Mouse (Mus musculus) heart, embryonic 16.5 days (tissue): ENCODE measurements around the gene Bid. TPM values are rescaled to one million over a fixed set of nuclear protein-coding genes. Genes with fewer than 3 reads are reported as not detected.

Experiments used
- ATAC-seq: fragments of 200-750 bp; cut with Nextera tagmentation; replicated peaks from 2 replicates; pipeline ENCODE4 v1.8.0; 2017; ENCODE audit warnings: moderate number of reproducible peaks; ENCODE audit not compliant: insufficient read depth, low FRiP score; ENCODE audit errors: extremely low read depth
- H3K27ac ChIP-seq: fragments of 300-500 bp; sonication (generic); 2 replicates; pipeline ENCODE4 v1.5.1; 2014; ENCODE audit warnings: mild to moderate bottlenecking, low read length, control low read depth, moderate library complexity
- H3K27me3 ChIP-seq: fragments of 300-500 bp; sonication (generic); 2 replicates; pipeline ENCODE4 v1.6.1; 2014; ENCODE audit warnings: low read length, mixed read lengths; ENCODE audit not compliant: control insufficient read depth, insufficient read depth
- H3K36me3 ChIP-seq: fragments of 300-500 bp; sonication (generic); 2 replicates; pipeline ENCODE4 v1.6.1; 2014; ENCODE audit not compliant: control insufficient read depth, insufficient read depth
- H3K4me1 ChIP-seq: fragments of 300-500 bp; sonication (generic); 2 replicates; pipeline ENCODE4 v1.6.1; 2014; ENCODE audit warnings: low read length, mixed read lengths; ENCODE audit not compliant: control insufficient read depth, insufficient read depth
- H3K4me2 ChIP-seq: fragments of 300-500 bp; sonication (generic); 2 replicates; pipeline ENCODE4 v1.6.1; 2014; ENCODE audit warnings: low read depth, mild to moderate bottlenecking, control low read depth, low read length
- H3K4me3 ChIP-seq: fragments of 300-500 bp; sonication (generic); 2 replicates; pipeline ENCODE4 v1.5.1; 2014; ENCODE audit warnings: mild to moderate bottlenecking, control low read depth, low read length
- H3K9ac ChIP-seq: fragments of 300-500 bp; sonication (generic); 2 replicates; pipeline ENCODE4 v1.6.1; 2014; ENCODE audit warnings: low read length, control low read depth
- H3K9me3 ChIP-seq: fragments of 300-500 bp; sonication (generic); replicated peaks from 2 replicates; pipeline ENCODE4 v1.6.1; 2016; ENCODE audit warnings: low read length; ENCODE audit not compliant: control insufficient read depth
- WGBS: fragments of 180-500 bp; shearing (Covaris S2); extraction: QIAGEN DNeasy Blood & Tissue Kit; methylation state at CpG from one replicate; pipeline ENCODE4 v1.1.7; 2014; 5-methylcytosine and 5-hydroxymethylcytosine counted together
- polyA plus RNA-seq: library from polyadenylated mRNA; unstranded; fragments of >200 nt; fragmentation: Nextera tagmentation; extraction: Ambion mirVana; gene quantifications from 2 replicates; pipeline ENCODE4 v1.2.1, GENCODE M21; 2015

Bid gene
- polyA plus RNA-seq, result 11.0 and 18.3 TPM in 2 replicates

GRCm38 (mm10) chr6:120916074-120916971 is at the start of gene Bid:
Bid (minus strand) TSS chr6:120916853.
- peak; percentile 90 for ATAC-seq
- Histone ChIP-seq H3K4me1 (peaks cover 13% of the 10 kb centered on the region), H3K9me3 (no peaks in the 10 kb centered on the region), H3K9ac (peak within 1 kb of the TSS; percentile 65), H3K4me3 (peak within 1 kb of the TSS; percentile 77), H3K36me3 (no peaks in the 10 kb centered on the region), H3K27ac (0 out of 2 replicates have a peak within 1 kb of the TSS, but pooled peaks have one; percentile 52), H3K4me2 (peak within 1 kb of the TSS; percentile 73), H3K27me3 (no peaks in the 10 kb centered on the region)
- WGBS, result 1% methylated on average over 67 of the region's 67 CpGs

GRCm38 (mm10) chr6:120965814-120966213 is 49.2 kb upstream of the Bid start:
- 72% methylated on average over 13 of the region's 13 CpGs for WGBS
- no peak for ATAC-seq
- peaks cover 16% of the 10 kb centered on the region for H3K36me3 ChIP-seq
- no peak overlapping the region for H3K4me2 ChIP-seq
- H3K27ac ChIP-seq, result no peak overlapping the region
- no peaks in the 10 kb centered on the region for H3K4me1 ChIP-seq
- H3K4me3 ChIP-seq, result no peak overlapping the region
- H3K9ac ChIP-seq, result no peak overlapping the region
- H3K27me3 ChIP-seq, result no peaks in the 10 kb centered on the region
- H3K9me3 ChIP-seq, result no peaks in the 10 kb centered on the region

GRCm38 (mm10) chr6:120964179-120964578 is 47.5 kb upstream of the Bid start:
- no peak overlapping the region for H3K27ac ChIP-seq
- no peak overlapping the region for H3K9ac ChIP-seq
- H3K4me2 ChIP-seq, result no peak overlapping the region
- no peaks in the 10 kb centered on the region for H3K4me1 ChIP-seq
- no peaks in the 10 kb centered on the region for H3K27me3 ChIP-seq
- WGBS, result 91% methylated on average over 3 of the region's 3 CpGs
- no peak overlapping the region for H3K4me3 ChIP-seq
- no peak for ATAC-seq
- no peaks in the 10 kb centered on the region for H3K9me3 ChIP-seq
- H3K36me3 ChIP-seq, result peaks cover 21% of the 10 kb centered on the region

GRCm38 (mm10) chr6:120960338-120961030 is 43.8 kb upstream of the Bid start:
- Histone ChIP-seq H3K4me2 (no peak overlapping the region), H3K4me3 (no peak overlapping the region)
- WGBS, result 86% methylated on average over 9 of the region's 9 CpGs

GRCm38 (mm10) chr6:120957331-120957730 is 40.7 kb upstream of the Bid start:
- Histone ChIP-seq H3K27ac (no peak overlapping the region), H3K36me3 (peaks cover 44% of the 10 kb centered on the region), H3K4me3 (no peak overlapping the region), H3K4me1 (peaks cover 4% of the 10 kb centered on the region; the same call in 1 of the 2 replicates), H3K9ac (no peak overlapping the region), H3K4me2 (no peak overlapping the region), H3K9me3 (no peaks in the 10 kb centered on the region), H3K27me3 (no peaks in the 10 kb centered on the region)
- ATAC-seq, result peak; percentile 49
- WGBS, result 70% methylated on average over 4 of the region's 4 CpGs

More at GRCm38 (mm10) chr6:120960338-120961030, 43.8 kb upstream of the Bid start:
- H3K9ac ChIP-seq, result no peak overlapping the region
- ATAC-seq, result no peak
- no peaks in the 10 kb centered on the region for H3K9me3 ChIP-seq
- no peak overlapping the region for H3K27ac ChIP-seq
- H3K36me3 ChIP-seq, result peaks cover 32% of the 10 kb centered on the region
- peaks cover 2% of the 10 kb centered on the region; the same call in 1 of the 2 replicates for H3K4me1 ChIP-seq
- H3K27me3 ChIP-seq, result no peaks in the 10 kb centered on the region

- Histone ChIP-seq H3K9ac (no peak overlapping the region), H3K4me2 (no peak overlapping the region), H3K9me3 (no peaks in the 10 kb centered on the region), H3K36me3 (peaks cover 44% of the 10 kb centered on the region), H3K4me3 (no peak overlapping the region), H3K4me1 (peaks cover 4% of the 10 kb centered on the region; the same call in 1 of the 2 replicates), H3K27ac (no peak overlapping the region), H3K27me3 (no peaks in the 10 kb centered on the region)
- 73% methylated on average over 11 of the region's 11 CpGs for WGBS
- no peak for ATAC-seq
Observed at GRCm38 (mm10) chr6:120956259-120957161, 39.9 kb upstream of the Bid start.

GRCm38 (mm10) chr6:120955215-120955614 is 38.6 kb upstream of the Bid start:
- Histone ChIP-seq H3K4me3 (no peak overlapping the region), H3K27me3 (no peaks in the 10 kb centered on the region), H3K4me1 (peaks cover 4% of the 10 kb centered on the region; the same call in 1 of the 2 replicates), H3K9ac (no peak overlapping the region), H3K36me3 (peaks cover 41% of the 10 kb centered on the region), H3K4me2 (no peak overlapping the region), H3K9me3 (no peaks in the 10 kb centered on the region), H3K27ac (no peak overlapping the region)
- 63% methylated on average over 3 of the region's 3 CpGs for WGBS
- ATAC-seq, result no peak

GRCm38 (mm10) chr6:120954241-120954640 is 37.6 kb upstream of the Bid start:
- H3K4me3 ChIP-seq, result no peak overlapping the region
- H3K27me3 ChIP-seq, result no peaks in the 10 kb centered on the region
- no peak overlapping the region for H3K4me2 ChIP-seq
- ATAC-seq, result no peak
- H3K36me3 ChIP-seq, result peaks cover 38% of the 10 kb centered on the region
- H3K4me1 ChIP-seq, result peaks cover 4% of the 10 kb centered on the region; the same call in 1 of the 2 replicates
- 82% methylated on average over 8 of the region's 8 CpGs for WGBS
- no peaks in the 10 kb centered on the region for H3K9me3 ChIP-seq
- H3K9ac ChIP-seq, result no peak overlapping the region
- H3K27ac ChIP-seq, result no peak overlapping the region
